31 mouse cellular contexts compared by ENCODE assay signal in genomic region chr9:43575659-43576058, GRCm38 (mm10).
"Had no signal": no experiment of that assay in that cellular context is flagged by ENCODE, and none has a peak within 500 bp of the region (broad histone marks: within the 10 kb centered on the region; RNA-seq: fewer than 3 reads in every experiment).

No protein-coding gene starts in this region.

- H3K27ac ChIP-seq: limb, embryonic 10.5 days; limb, embryonic 12.5 days; limb, embryonic 13.5 days; limb, embryonic 15.5 days; liver, embryonic 12.5 days; liver, embryonic 13.5 days; liver, embryonic 14.5 days; liver, embryonic 15.5 days; lung, embryonic 15.5 days; macrophage; midbrain, embryonic 10.5 days; midbrain, embryonic 12.5 days; midbrain, embryonic 13.5 days; midbrain, embryonic 15.5 days; neural tube, embryonic 12.5 days had no signal

- H3K9me3 ChIP-seq: limb, embryonic 10.5 days; limb, embryonic 12.5 days; limb, embryonic 13.5 days; limb, embryonic 15.5 days; liver, embryonic 12.5 days; liver, embryonic 13.5 days; liver, embryonic 15.5 days; lung, embryonic 15.5 days; midbrain, embryonic 10.5 days; midbrain, embryonic 12.5 days; midbrain, embryonic 13.5 days; midbrain, embryonic 15.5 days; neural tube, embryonic 12.5 days had no signal

- ATAC-seq: liver, embryonic 12.5 days; liver, postnatal 0 days; lung, postnatal 0 days; midbrain, embryonic 13.5 days; midbrain, embryonic 15.5 days; midbrain, embryonic 16.5 days had no signal

- DNase-seq: left cerebral cortex, postnatal 4 days; liver; liver, embryonic 13.5 days; liver, postnatal 0 days; lung, adult 18-20 months; lung, adult 2 months; lung, embryonic 14.5 days; lung, postnatal 10 days; lung, postnatal 14 days; lung, postnatal 36 days; lung, postnatal 4 days had no signal

- H3K27me3 ChIP-seq: limb, embryonic 12.5 days; limb, embryonic 15.5 days; liver, embryonic 12.5 days; liver, embryonic 13.5 days; liver, embryonic 15.5 days; lung, embryonic 15.5 days; megakaryocyte, embryonic 14.5 days; midbrain, embryonic 12.5 days; midbrain, embryonic 13.5 days; midbrain, embryonic 15.5 days; neural tube, embryonic 12.5 days had no signal

- H3K4me3 ChIP-seq: limb, embryonic 10.5 days; limb, embryonic 12.5 days; limb, embryonic 13.5 days; limb, embryonic 15.5 days; liver, embryonic 12.5 days; liver, embryonic 13.5 days; liver, embryonic 15.5 days; lung, embryonic 15.5 days; megakaryocyte, embryonic 14.5 days; midbrain, embryonic 10.5 days; midbrain, embryonic 12.5 days; midbrain, embryonic 13.5 days; midbrain, embryonic 15.5 days; myocyte; neural tube, embryonic 12.5 days had no signal

- H3K36me3 ChIP-seq: limb, embryonic 10.5 days; limb, embryonic 12.5 days; limb, embryonic 13.5 days; limb, embryonic 15.5 days; liver, embryonic 12.5 days; liver, embryonic 13.5 days; liver, embryonic 15.5 days; lung, embryonic 15.5 days; midbrain, embryonic 10.5 days; midbrain, embryonic 12.5 days; midbrain, embryonic 13.5 days; midbrain, embryonic 15.5 days; neural tube, embryonic 12.5 days had no signal

- H3K4me1 ChIP-seq: limb, embryonic 10.5 days; limb, embryonic 12.5 days; limb, embryonic 13.5 days; limb, embryonic 15.5 days; liver, embryonic 12.5 days; liver, embryonic 13.5 days; liver, embryonic 15.5 days; lung, embryonic 15.5 days; megakaryocyte, embryonic 14.5 days had no signal

- H3K9ac ChIP-seq: limb, embryonic 12.5 days; limb, embryonic 13.5 days; limb, embryonic 15.5 days; liver, embryonic 12.5 days; liver, embryonic 13.5 days; liver, embryonic 14.5 days; liver, embryonic 15.5 days; liver, postnatal 0 days; lung, embryonic 14.5 days; lung, embryonic 15.5 days; midbrain, embryonic 12.5 days; midbrain, embryonic 13.5 days; midbrain, embryonic 15.5 days; neural tube, embryonic 12.5 days had no signal

- H3K4me2 ChIP-seq: limb, embryonic 12.5 days; limb, embryonic 13.5 days; limb, embryonic 15.5 days; liver, embryonic 11.5 days; liver, embryonic 12.5 days; liver, embryonic 13.5 days; liver, embryonic 15.5 days; lung, embryonic 14.5 days; lung, embryonic 15.5 days; midbrain, embryonic 11.5 days; midbrain, embryonic 12.5 days; midbrain, embryonic 13.5 days; midbrain, embryonic 15.5 days; neural tube, embryonic 12.5 days had no signal
